Mouse (Mus musculus) embryonic facial prominence, embryonic 14.5 days (tissue): ENCODE data around the gene Cenpl. TPM values are rescaled to one million over a fixed set of nuclear protein-coding genes. Genes with fewer than 3 reads are reported as not detected.

Experiments used
- ATAC-seq: fragments of 200-750 bp; cut with Nextera tagmentation; 2 replicates; pipeline ENCODE4 v1.8.0; 2017; ENCODE audit warnings: low read depth, moderate number of reproducible peaks, moderate TSS enrichment
- DNase-seq: peaks from one replicate; pipeline ENCODE4 v3.0.0-alpha.2; 2015; ENCODE audit warnings: low spot score
- H3K27ac ChIP-seq: fragments of 300-500 bp; sonication (generic); replicated peaks from 2 replicates; pipeline ENCODE4 v1.5.1; 2014; ENCODE audit warnings: low read depth, mild to moderate bottlenecking, low read length, moderate library complexity
- H3K27me3 ChIP-seq: fragments of 300-500 bp; sonication (generic); replicated peaks from 2 replicates; pipeline ENCODE4 v1.6.1; 2014; ENCODE audit warnings: low read length; ENCODE audit not compliant: control insufficient read depth, insufficient read depth
- H3K36me3 ChIP-seq: fragments of 300-500 bp; sonication (generic); 2 replicates; pipeline ENCODE4 v1.6.1; 2014; ENCODE audit warnings: low read length, mixed read lengths; ENCODE audit not compliant: control insufficient read depth, insufficient read depth
- H3K4me1 ChIP-seq: fragments of 300-500 bp; sonication (generic); 2 replicates; pipeline ENCODE4 v1.6.1; 2014; ENCODE audit warnings: antibody characterized with exemption, low read length; ENCODE audit not compliant: control insufficient read depth, insufficient read depth
- H3K4me2 ChIP-seq: fragments of 300-500 bp; sonication (generic); 2 replicates; pipeline ENCODE4 v1.6.1; 2014; ENCODE audit warnings: low read depth, mild to moderate bottlenecking, low read length, moderate library complexity, mixed read lengths
- H3K4me3 ChIP-seq: fragments of 300-500 bp; sonication (generic); 2 replicates; pipeline ENCODE4 v1.5.1; 2014; ENCODE audit warnings: low read depth, mild to moderate bottlenecking, low read length
- H3K9ac ChIP-seq: fragments of 300-500 bp; sonication (generic); 2 replicates; pipeline ENCODE4 v1.6.1; 2014; ENCODE audit warnings: low read depth, mild to moderate bottlenecking, low read length, moderate library complexity, mixed read lengths
- H3K9me3 ChIP-seq: fragments of 300-500 bp; sonication (generic); 2 replicates; pipeline ENCODE4 v1.6.1; 2016; ENCODE audit warnings: low read length; ENCODE audit not compliant: control insufficient read depth
- WGBS: fragments of 180-500 bp; shearing (Covaris S2); extraction: QIAGEN DNeasy Blood & Tissue Kit; methylation state at CpG from one replicate; pipeline ENCODE4 v1.1.7; 2014; 5-methylcytosine and 5-hydroxymethylcytosine counted together
- polyA plus RNA-seq: library from polyadenylated mRNA; unstranded; fragments of >200 nt; fragmentation: Nextera tagmentation; extraction: Ambion mirVana; gene quantifications from 2 replicates; pipeline ENCODE4 v1.2.1, GENCODE M21; 2014

The Cenpl gene
- polyA plus RNA-seq, 1 experiment from 2014 or later = 22.6 TPM

DNA sequence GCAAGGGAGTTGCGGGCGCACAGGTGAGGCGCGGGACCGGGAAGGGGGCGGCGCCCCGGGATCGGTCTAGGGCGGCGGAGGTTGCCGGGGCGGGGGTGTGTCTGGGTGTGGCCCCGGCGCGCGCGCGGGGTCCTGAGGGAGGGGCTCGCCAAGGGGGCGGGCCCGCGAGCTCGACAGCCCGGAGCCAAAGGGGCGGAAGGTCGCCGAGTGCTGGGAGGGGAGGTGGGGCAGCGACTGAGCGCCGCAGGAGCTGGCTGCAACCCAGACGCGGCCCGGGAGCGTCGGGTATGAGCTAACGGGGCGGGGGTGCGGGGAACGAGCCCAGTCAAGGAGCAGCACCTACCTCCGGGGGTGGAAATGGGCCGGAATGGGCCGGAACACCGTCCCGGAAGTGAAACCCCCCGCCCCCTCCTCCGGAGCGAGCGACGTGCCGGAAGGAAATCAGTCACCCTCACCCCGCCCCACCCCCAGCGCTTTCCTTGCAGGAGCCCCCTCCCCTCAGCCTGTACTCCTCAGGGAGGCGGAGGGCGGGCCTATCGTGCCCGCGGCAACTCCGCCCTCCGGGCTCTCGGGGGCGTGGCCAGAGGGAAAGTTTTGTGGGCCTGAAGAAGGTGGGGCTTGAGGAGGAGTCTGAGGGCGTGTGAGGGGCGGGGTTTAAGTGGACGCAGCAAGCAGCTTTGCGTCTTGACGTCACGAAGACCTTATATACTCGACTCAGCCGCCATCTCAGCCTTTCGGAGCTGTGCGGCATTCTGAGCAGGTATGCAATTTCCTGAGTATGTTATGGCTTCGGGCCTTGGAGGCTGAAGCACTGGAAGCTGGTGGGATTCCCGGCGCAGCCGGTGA lies 35.9 kb upstream of the Cenpl start, which contains the start of gene Zbtb37:
TSS of gene Zbtb37 (minus strand) at position 415 of the 846 bp plus-strand sequence.
- H3K9me3 ChIP-seq = no peaks in the 10 kb centered on the region
- H3K27ac ChIP-seq = peak within 1 kb of the TSS; percentile 91
- DNase-seq = peak; percentile 99
- H3K9ac ChIP-seq = peak within 1 kb of the TSS; percentile 88
- peak within 1 kb of the TSS; percentile 85 for H3K4me2 ChIP-seq
- no peaks in the 10 kb centered on the region for H3K27me3 ChIP-seq
- WGBS = under 1% methylated on average over 41 of the region's 76 CpGs
- H3K4me3 ChIP-seq = peak within 1 kb of the TSS; percentile 70
- 0 out of 2 replicates have a peak, but pooled peaks cover 3% of the 10 kb centered on the region for H3K4me1 ChIP-seq
- ATAC-seq = peak; percentile 89
- H3K36me3 ChIP-seq = peaks cover 69% of the 10 kb centered on the region

DNA sequence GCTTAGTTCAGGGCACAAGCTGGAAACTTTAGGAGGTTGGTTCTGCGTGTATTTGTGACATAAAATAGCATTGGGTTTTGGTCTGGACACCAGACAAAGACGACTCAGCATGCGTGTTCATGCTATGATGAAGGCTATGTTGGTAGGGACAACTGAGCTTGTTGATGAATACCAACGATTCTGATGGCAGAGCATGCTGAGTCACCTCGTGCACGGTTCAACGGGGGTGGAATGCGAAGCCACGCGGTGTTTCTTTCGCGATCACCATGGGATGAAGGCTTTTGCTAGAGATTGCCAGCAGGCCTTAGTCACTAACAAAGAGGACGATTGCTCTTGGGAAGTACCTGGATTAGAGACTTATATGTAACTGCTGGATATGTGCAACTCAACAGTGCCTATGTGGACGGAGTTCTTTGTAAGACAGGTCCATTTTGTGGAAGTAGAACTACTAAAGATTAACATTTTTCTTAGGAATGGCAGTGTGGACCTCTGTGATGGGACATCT lies 35.2 kb upstream of the Cenpl start:
- DNase-seq = peak; percentile 42

DNA sequence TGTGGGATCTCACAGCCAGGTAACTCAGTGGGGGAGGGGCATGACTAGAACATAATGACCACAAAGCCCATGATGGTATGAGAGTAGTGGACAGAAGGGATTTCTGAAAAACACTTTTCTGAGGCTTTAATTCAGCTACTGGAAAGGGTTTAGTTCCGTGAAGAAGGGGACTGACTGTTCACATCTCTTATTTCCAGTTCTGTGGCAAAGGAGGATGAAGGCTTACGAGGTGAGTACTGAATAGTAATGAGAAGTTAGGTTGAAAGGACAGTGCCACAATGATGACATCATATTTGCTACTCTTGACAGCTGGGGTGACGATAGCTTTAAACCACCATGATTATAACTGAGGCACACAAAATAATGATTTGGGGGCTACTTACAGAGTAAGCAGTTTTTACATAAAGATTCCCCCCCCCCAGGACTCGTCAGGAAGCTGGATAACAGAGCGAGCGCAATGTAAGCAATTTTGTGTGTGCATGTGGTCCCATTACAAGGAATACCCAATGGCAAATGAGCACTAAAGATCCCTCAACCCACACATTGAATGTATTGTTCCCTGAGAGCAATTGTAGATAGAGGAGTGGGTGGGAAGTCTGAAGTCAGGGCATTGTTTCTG lies 34.6 kb upstream of the Cenpl start:
- DNase-seq = peak; percentile 46
- WGBS = 0% methylated on average over 6 of the region's 6 CpGs

More for the DNA sequence above, 35.2 kb upstream of the Cenpl start:
- Histone ChIP-seq H3K27me3 (no peaks in the 10 kb centered on the region), H3K4me3 (peak overlapping the region; percentile 70), H3K9ac (peak overlapping the region; percentile 88), H3K27ac (peak overlapping the region; percentile 90), H3K36me3 (peaks cover 62% of the 10 kb centered on the region), H3K4me2 (peak overlapping the region; percentile 85), H3K9me3 (no peaks in the 10 kb centered on the region), H3K4me1 (0 out of 2 replicates have a peak, but pooled peaks cover 3% of the 10 kb centered on the region)
- peak; percentile 1; the same call in 1 of the 2 replicates for ATAC-seq
- 0% methylated on average over 14 of the region's 14 CpGs for WGBS

DNA sequence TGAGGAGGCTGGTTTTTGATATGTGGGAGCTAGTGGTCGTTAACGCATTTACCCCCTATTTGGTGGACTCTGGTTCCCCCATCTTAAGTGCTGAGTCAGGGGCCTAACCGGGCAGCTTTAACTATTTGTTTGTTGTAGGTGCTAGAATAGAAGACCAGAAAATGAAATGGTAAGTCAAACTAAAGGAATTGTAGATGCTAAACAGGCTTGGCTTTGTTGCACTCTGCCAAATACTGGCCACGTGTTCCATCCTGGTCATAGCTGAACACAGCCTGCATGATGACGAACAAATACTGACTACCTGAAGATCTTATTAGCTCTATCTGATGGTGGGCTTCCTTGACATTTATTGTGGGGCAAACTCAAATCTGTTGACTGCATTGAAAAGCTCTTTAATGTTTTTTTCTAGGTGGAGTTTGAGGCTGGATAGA lies 34.1 kb upstream of the Cenpl start:
- 0 out of 2 replicates have a peak, but pooled peaks cover 3% of the 10 kb centered on the region for H3K4me1 ChIP-seq
- WGBS = under 1% methylated on average over 5 of the region's 5 CpGs
- H3K4me2 ChIP-seq = peak overlapping the region; percentile 85
- peak overlapping the region; percentile 90 for H3K27ac ChIP-seq
- ATAC-seq (no peak), DNase-seq (peak; percentile 35)
- H3K9me3 ChIP-seq = no peaks in the 10 kb centered on the region
- peak overlapping the region; percentile 88 for H3K9ac ChIP-seq
- H3K4me3 ChIP-seq = peak overlapping the region; percentile 70
- no peaks in the 10 kb centered on the region for H3K27me3 ChIP-seq
- H3K36me3 ChIP-seq = peaks cover 51% of the 10 kb centered on the region

More for the DNA sequence above, 34.6 kb upstream of the Cenpl start:
- Histone ChIP-seq H3K27ac (peak overlapping the region; percentile 90), H3K9me3 (no peaks in the 10 kb centered on the region), H3K36me3 (peaks cover 56% of the 10 kb centered on the region), H3K4me3 (peak overlapping the region; percentile 70), H3K9ac (peak overlapping the region; percentile 88), H3K4me2 (peak overlapping the region; percentile 85), H3K27me3 (no peaks in the 10 kb centered on the region), H3K4me1 (0 out of 2 replicates have a peak, but pooled peaks cover 3% of the 10 kb centered on the region)
- ATAC-seq = no peak

DNA sequence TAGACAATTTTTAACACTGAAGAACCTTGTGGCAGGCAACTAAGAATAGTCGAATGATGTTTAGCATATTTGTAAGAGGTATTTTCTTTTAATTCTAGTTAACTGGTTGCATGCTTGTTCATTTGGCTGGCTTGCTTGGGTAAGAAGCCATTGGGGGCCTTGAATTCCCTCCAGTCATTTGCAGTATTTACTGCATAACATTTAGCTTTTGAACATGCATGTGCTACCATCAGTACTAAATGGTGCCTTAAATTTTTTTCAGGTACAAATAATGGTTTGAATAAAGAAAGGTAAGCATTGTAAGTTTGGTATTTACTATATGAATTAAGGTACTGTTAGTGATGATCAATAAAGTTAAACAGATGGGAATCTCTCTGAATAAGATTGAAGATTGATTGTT lies 33.5 kb upstream of the Cenpl start:
- Histone ChIP-seq H3K4me2 (peak overlapping the region; percentile 85), H3K36me3 (peaks cover 45% of the 10 kb centered on the region), H3K9ac (peak overlapping the region; percentile 88), H3K9me3 (no peaks in the 10 kb centered on the region), H3K4me1 (0 out of 2 replicates have a peak, but pooled peaks cover 3% of the 10 kb centered on the region), H3K27ac (peak overlapping the region; percentile 90), H3K27me3 (no peaks in the 10 kb centered on the region), H3K4me3 (peak overlapping the region; percentile 70)
- no peak for ATAC-seq
- WGBS = 0% methylated on average over 1 of the region's 1 CpGs
- DNase-seq = peak; percentile 11

DNA sequence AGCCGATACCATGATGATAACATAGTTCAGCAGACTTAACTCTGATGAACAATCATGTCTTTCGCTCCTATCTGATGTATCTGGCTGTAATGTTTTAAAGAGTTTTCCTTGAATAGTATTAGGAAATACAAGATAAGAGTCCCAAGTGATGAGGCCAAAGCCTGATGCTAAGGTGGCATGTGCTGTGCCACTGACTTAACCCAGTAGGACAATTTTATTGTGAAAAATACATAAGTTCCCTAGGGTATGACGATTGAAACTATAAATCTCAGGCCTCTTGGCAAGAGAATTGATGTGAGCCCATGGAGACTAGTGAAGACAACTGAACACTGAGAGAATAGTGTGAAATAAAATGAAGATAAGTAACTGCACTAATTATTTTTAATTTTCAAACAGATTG lies 32.9 kb upstream of the Cenpl start:
- Histone ChIP-seq H3K4me1 (0 out of 2 replicates have a peak, but pooled peaks cover 3% of the 10 kb centered on the region), H3K4me2 (peak overlapping the region; percentile 85), H3K4me3 (peak overlapping the region; percentile 70), H3K36me3 (peaks cover 42% of the 10 kb centered on the region), H3K9me3 (no peaks in the 10 kb centered on the region), H3K27me3 (no peaks in the 10 kb centered on the region), H3K27ac (peak overlapping the region; percentile 90), H3K9ac (peak overlapping the region; percentile 68)
- ATAC-seq = no peak
- 22% methylated on average over 3 of the region's 3 CpGs for WGBS
- DNase-seq = no peak

DNA sequence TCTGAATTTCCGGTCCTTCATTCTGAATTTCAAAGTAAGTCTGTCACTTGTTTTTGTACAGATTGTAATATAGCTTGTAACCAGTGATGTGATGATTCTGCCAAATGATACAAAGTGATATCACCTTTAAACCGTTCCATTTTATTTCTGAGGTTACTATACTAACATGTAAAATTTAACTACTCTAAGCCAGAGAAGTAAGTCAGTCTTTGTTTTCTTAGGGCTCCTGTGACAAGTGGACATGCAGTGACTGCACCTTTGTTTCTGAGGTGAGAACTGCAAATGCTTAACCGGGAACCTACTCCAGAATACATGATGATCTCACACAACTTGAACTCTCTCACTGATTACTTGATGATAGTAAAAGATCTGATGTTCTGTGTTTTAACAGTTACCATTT lies 32.5 kb upstream of the Cenpl start:
- Histone ChIP-seq H3K4me3 (peak overlapping the region; percentile 70), H3K27ac (peak overlapping the region; percentile 90), H3K9me3 (no peaks in the 10 kb centered on the region), H3K36me3 (peaks cover 43% of the 10 kb centered on the region), H3K27me3 (no peaks in the 10 kb centered on the region), H3K4me2 (peak overlapping the region; percentile 85), H3K4me1 (0 out of 2 replicates have a peak, but pooled peaks cover 3% of the 10 kb centered on the region), H3K9ac (peak overlapping the region; percentile 68)
- ATAC-seq = no peak
- no peak for DNase-seq
- 34% methylated on average over 3 of the region's 3 CpGs for WGBS

DNA sequence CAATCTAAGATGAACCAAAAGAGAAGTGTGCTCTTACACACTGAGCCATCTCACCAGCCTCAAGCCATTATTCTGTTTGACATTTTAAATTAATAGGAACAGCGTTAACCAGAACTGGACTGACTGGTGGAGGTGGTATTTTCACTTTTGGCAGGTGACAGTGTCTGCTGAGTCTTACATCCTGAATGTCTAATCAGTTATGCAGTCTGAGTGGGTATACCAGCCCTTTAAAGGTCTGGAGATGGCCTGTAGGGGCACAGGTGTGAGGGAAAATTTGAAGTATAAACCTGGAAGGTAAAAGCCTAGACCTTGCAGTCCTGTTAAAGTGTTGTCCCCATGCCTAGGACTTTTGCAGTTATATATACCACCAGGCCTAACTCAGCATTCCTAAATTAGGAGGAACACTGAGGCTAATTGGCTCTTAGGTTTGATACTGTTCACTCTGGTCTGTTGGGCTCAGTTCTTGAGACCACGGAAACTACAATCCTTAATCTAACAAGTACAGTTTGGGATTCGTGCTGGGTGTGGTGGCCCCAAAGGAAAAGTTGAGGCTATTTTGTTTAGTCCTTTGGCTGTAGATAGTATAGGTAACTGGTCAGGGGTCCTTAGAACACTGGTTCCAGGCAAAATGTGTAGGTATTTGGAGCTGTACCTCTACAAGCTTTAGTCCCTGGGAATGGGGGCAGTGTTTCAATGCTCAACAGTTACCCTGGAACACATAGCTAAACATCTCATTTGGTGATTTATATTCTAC lies 31.4 kb upstream of the Cenpl start:
- 11% methylated on average over 3 of the region's 3 CpGs for WGBS
- H3K4me2 ChIP-seq = no peak overlapping the region
- H3K4me1 ChIP-seq = no peaks in the 10 kb centered on the region
- no peaks in the 10 kb centered on the region for H3K9me3 ChIP-seq
- H3K27me3 ChIP-seq = no peaks in the 10 kb centered on the region
- H3K27ac ChIP-seq = no peak overlapping the region; the same call in 1 of the 2 replicates
- no peak overlapping the region for H3K4me3 ChIP-seq
- ATAC-seq = peak; percentile 3; the same call in 1 of the 2 replicates
- H3K9ac ChIP-seq = no peak overlapping the region
- peak; percentile 38 for DNase-seq
- H3K36me3 ChIP-seq = peaks cover 46% of the 10 kb centered on the region
